Mouse (Mus musculus) testis, adult 2 months (tissue): Measurements from ENCODE around the gene Smyd4. TPM values are rescaled to one million over a fixed set of nuclear protein-coding genes. Genes with fewer than 3 reads are reported as not detected.

Source experiments
- H3K27ac ChIP-seq: fragments of 200-500 bp; 2 replicates; pipeline ENCODE4 v1.5.1; 2012; ENCODE audit warnings: low read depth, low read length; ENCODE audit not compliant: control insufficient read depth, insufficient read depth
- H3K27me3 ChIP-seq: fragments of 200-500 bp; 2 replicates; pipeline ENCODE4 v1.6.1; 2012; ENCODE audit warnings: mild to moderate bottlenecking, low read length, moderate library complexity; ENCODE audit not compliant: control insufficient read depth, insufficient read depth
- H3K36me3 ChIP-seq: fragments of 200-500 bp; 2 replicates; pipeline ENCODE4 v1.6.1; 2012; ENCODE audit warnings: mild to moderate bottlenecking, low read length; ENCODE audit not compliant: control insufficient read depth, insufficient read depth
- H3K4me1 ChIP-seq: fragments of 200-500 bp; 2 replicates; pipeline ENCODE4 v1.6.1; 2012; ENCODE audit warnings: low read length; ENCODE audit not compliant: control insufficient read depth, insufficient read depth
- H3K4me3 ChIP-seq: fragments of 200-500 bp; 2 replicates; pipeline ENCODE4 v1.5.1; 2012; ENCODE audit warnings: low read depth, mild to moderate bottlenecking, low read length, moderate library complexity, mixed read lengths; ENCODE audit not compliant: control insufficient read depth
- CTCF ChIP-seq: fragments of 200-500 bp; IDR thresholded peaks from 2 replicates; pipeline ENCODE4 v1.5.1; 2012; ENCODE audit warnings: low read depth, mild to moderate bottlenecking, inconsistent platforms, low read length, moderate library complexity; ENCODE audit not compliant: control insufficient read depth, insufficient read depth, insufficient replicate concordance
- POLR2A ChIP-seq: fragments of 200-500 bp; IDR thresholded peaks from 2 replicates; pipeline ENCODE4 v1.6.1; 2012; ENCODE audit warnings: low read depth, mild to moderate bottlenecking, inconsistent platforms, low read length, moderate library complexity; ENCODE audit not compliant: control insufficient read depth
- polyA plus RNA-seq: library from polyadenylated mRNA; depleted of rRNA; stranded (reverse); fragments of >200 nt; gene quantifications from 2 replicates; pipeline ENCODE4 v1.2.3, GENCODE M21; 2012

The Smyd4 gene
- polyA plus RNA-seq, 1 experiment, result 1.8 TPM

DNA sequence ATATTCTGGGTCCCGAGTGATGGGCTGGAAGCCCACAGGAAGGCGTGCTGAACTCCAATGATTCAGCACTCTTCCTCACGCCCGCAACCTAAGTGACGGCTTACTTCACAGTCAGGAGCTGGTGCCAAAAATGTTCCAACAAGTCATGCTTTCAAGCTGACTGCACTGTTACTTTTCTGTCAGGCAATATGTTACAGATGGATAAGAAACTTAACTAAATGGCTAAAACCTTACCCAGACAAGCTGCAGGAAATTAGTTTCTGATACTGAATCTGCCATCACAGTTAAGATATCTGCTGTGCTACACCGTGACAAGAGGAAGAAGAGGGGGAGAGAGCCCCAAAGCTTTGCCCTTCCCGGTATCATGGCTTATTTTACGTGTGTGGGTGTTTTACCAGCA, 34.4 kb upstream of the Smyd4 start:
- TF ChIP-seq CTCF (no peak), POLR2A (no peak)
- H3K27ac ChIP-seq, result no peak overlapping the region

GRCm38 (mm10) chr11:75318351-75319221, 29.6 kb upstream of the Smyd4 start:
- no peaks in the 10 kb centered on the region for H3K4me1 ChIP-seq
- peaks cover 3% of the 10 kb centered on the region for H3K36me3 ChIP-seq
- no peak overlapping the region for H3K27ac ChIP-seq
- TF ChIP-seq POLR2A (no peak), CTCF (no peak)
- no peaks in the 10 kb centered on the region for H3K27me3 ChIP-seq
- no peak overlapping the region for H3K4me3 ChIP-seq

More for the DNA sequence above, 34.4 kb upstream of the Smyd4 start:
- H3K4me3 ChIP-seq, result no peak overlapping the region
- no peaks in the 10 kb centered on the region for H3K27me3 ChIP-seq
- peaks cover 10% of the 10 kb centered on the region for H3K36me3 ChIP-seq
- no peaks in the 10 kb centered on the region for H3K4me1 ChIP-seq

DNA sequence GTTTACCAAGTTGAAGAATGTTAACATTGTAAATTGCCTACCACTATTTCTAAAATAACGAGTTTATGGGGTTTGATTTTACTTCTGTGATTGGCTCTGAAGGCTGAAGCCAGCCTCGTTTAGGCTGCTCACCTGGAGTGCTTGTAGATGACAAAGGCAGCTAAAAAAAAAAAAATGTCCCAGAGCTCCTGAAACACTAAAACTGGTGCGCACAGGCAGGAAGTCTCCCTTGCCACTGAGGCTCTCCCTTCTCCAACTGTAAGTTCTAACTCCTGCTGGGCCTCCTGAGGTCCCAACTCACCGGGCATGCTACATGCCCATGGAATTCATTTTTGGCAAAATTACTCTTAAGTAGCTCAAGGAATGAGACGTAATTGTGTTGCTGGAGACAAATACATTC, 29.0 kb upstream of the Smyd4 start:
- TF ChIP-seq CTCF, result no peak
- peaks cover 3% of the 10 kb centered on the region for H3K36me3 ChIP-seq
- H3K4me3 ChIP-seq, result no peak overlapping the region
- no peaks in the 10 kb centered on the region for H3K4me1 ChIP-seq
- H3K27ac ChIP-seq, result no peak overlapping the region
- H3K27me3 ChIP-seq, result no peaks in the 10 kb centered on the region

DNA sequence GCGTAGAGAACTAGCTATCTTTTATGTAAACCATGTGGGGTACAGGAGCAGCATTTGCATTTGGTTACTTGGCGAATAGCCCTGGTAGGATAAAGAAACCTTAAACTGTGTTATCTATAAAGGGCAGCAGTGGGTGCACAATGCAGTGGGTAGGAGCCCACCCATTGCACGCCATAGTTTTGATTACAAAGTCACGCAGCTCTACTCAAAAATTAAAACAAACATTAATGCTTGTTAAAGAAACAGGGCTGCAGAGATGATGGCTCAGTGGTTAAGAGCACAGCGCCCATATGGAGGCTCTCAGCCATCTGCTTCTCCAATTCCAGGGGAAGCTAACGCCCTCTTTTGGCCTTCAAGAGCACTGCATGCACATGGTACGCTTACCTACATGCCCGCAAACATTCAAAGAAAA, 24.9 kb upstream of the Smyd4 start:
- no peaks in the 10 kb centered on the region for H3K4me1 ChIP-seq
- peaks cover 1% of the 10 kb centered on the region for H3K36me3 ChIP-seq
- H3K27me3 ChIP-seq, result no peaks in the 10 kb centered on the region
- no peak overlapping the region for H3K4me3 ChIP-seq
- TF ChIP-seq CTCF (no peak), POLR2A (no peak)
- no peak overlapping the region for H3K27ac ChIP-seq

- H3K27me3 ChIP-seq, result no peaks in the 10 kb centered on the region
- no peaks in the 10 kb centered on the region for H3K4me1 ChIP-seq
- peaks cover 1% of the 10 kb centered on the region for H3K36me3 ChIP-seq
- TF ChIP-seq POLR2A, result no peak
- no peak for TF ChIP-seq CTCF
- no peak overlapping the region for H3K4me3 ChIP-seq
- H3K27ac ChIP-seq, result no peak overlapping the region
These were observed 23.8 kb upstream of the Smyd4 start for GRCm38 (mm10) chr11:75324433-75324832.

- H3K27ac ChIP-seq, result no peak overlapping the region
- no peaks in the 10 kb centered on the region for H3K4me1 ChIP-seq
- no peaks in the 10 kb centered on the region for H3K27me3 ChIP-seq
- no peak overlapping the region for H3K4me3 ChIP-seq
- TF ChIP-seq POLR2A (no peak), CTCF (no peak)
- peaks cover 1% of the 10 kb centered on the region for H3K36me3 ChIP-seq
These were observed 22.9 kb upstream of the Smyd4 start for GRCm38 (mm10) chr11:75325116-75325968.

DNA sequence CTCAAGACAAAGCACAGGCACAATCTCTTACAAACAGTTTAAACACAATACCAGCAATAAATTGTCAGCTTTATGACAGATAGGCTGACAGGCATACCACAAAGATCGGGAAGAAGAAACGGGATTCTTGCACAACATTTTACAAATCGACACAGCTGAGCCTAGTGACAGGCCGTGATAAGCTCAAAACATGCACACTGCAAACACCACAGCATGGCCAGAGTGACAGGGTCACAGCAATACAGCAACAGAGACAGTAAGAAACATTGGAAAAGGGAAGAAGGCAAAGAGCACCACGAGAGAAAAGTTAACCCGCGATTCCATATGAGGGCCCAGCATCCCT, 22.3 kb upstream of the Smyd4 start:
- no peak overlapping the region for H3K4me3 ChIP-seq
- peaks cover 1% of the 10 kb centered on the region for H3K36me3 ChIP-seq

More for the DNA sequence above, 22.3 kb upstream of the Smyd4 start:
- Histone ChIP-seq H3K27me3 (no peaks in the 10 kb centered on the region), H3K27ac (no peak overlapping the region), H3K4me1 (no peaks in the 10 kb centered on the region)
- TF ChIP-seq POLR2A (no peak), CTCF (no peak)
